Mouse (Mus musculus): ENCODE measurements around the gene Eif2d. TPM values are rescaled to one million over a fixed set of nuclear protein-coding genes. Genes with fewer than 3 reads are reported as not detected.
A peak's percentile ranks its signal among the peaks of the same experiment; 100 is the strongest.

The Eif2d gene
- polyA plus RNA-seq, 1 experiment from 2014 or later, result 54.1 TPM

GRCm38 (mm10) chr1:131211655-131212054, 58.7 kb downstream of the Eif2d start:
- no peaks in the 10 kb centered on the region for H3K36me3 ChIP-seq
- H3K27me3 ChIP-seq (replicated peaks), result no peaks in the 10 kb centered on the region
- 84% methylated on average over 1 of the region's 1 CpGs for WGBS
- H3K4me1 ChIP-seq, result no peaks in the 10 kb centered on the region
- H3K27ac ChIP-seq, result no peak overlapping the region
- no peak overlapping the region for H3K9ac ChIP-seq
- H3K4me2 ChIP-seq (replicated peaks), result no peak overlapping the region
- H3K9me3 ChIP-seq, result no peaks in the 10 kb centered on the region
- no peak overlapping the region for H3K4me3 ChIP-seq
- ATAC-seq (ENCODE audit: low FRiP score, low read depth), result no peak

- Histone ChIP-seq H3K9ac (no peak overlapping the region), H3K9me3 (no peaks in the 10 kb centered on the region), H3K27ac (no peak overlapping the region), H3K27me3 (replicated peaks) (no peaks in the 10 kb centered on the region), H3K4me2 (replicated peaks) (no peak overlapping the region), H3K4me3 (no peak overlapping the region), H3K4me1 (no peaks in the 10 kb centered on the region), H3K36me3 (no peaks in the 10 kb centered on the region)
- WGBS, result 79% methylated on average over 5 of the region's 5 CpGs
- ATAC-seq (ENCODE audit: low FRiP score, low read depth), result no peak
Observed at GRCm38 (mm10) chr1:131212956-131213355, 60.0 kb downstream of the Eif2d start.

DNA sequence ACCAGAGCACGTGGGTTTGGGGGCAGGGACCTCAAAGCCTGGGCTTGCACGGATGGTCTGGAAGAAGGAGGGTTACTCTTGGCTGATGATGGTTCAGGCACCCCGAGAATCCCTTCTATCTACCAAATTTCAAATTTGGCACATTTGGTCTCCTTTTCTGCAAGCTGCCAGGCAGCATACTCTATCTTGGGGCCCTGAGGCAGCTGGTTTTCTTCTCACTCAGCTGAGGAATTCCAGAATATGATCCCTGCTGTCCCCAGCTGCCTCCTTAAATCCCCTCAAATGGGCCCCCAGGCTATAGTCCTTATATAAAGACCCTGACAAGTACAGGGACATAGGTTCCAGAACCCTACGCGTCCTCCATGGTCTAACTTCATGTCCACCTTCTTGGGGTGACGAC, 60.4 kb downstream of the Eif2d start:
- Histone ChIP-seq H3K9me3 (no peaks in the 10 kb centered on the region), H3K36me3 (no peaks in the 10 kb centered on the region), H3K27me3 (replicated peaks) (no peaks in the 10 kb centered on the region), H3K4me3 (no peak overlapping the region), H3K4me1 (no peaks in the 10 kb centered on the region), H3K4me2 (replicated peaks) (no peak overlapping the region), H3K9ac (no peak overlapping the region), H3K27ac (no peak overlapping the region)
- no peak for ATAC-seq (ENCODE audit: low FRiP score, low read depth)
- 82% methylated on average over 6 of the region's 6 CpGs for WGBS

- H3K4me3 ChIP-seq, result no peak overlapping the region
- H3K9ac ChIP-seq, result no peak overlapping the region
- no peaks in the 10 kb centered on the region for H3K27me3 ChIP-seq (replicated peaks)
- H3K27ac ChIP-seq, result no peak overlapping the region
- 90% methylated on average over 11 of the region's 11 CpGs for WGBS
- ATAC-seq (ENCODE audit: low FRiP score, low read depth), result no peak
- no peak overlapping the region for H3K4me2 ChIP-seq (replicated peaks)
- no peaks in the 10 kb centered on the region for H3K9me3 ChIP-seq
- H3K36me3 ChIP-seq, result no peaks in the 10 kb centered on the region
- H3K4me1 ChIP-seq, result no peaks in the 10 kb centered on the region
Observed at GRCm38 (mm10) chr1:131218933-131219332, 66.0 kb downstream of the Eif2d start.

DNA sequence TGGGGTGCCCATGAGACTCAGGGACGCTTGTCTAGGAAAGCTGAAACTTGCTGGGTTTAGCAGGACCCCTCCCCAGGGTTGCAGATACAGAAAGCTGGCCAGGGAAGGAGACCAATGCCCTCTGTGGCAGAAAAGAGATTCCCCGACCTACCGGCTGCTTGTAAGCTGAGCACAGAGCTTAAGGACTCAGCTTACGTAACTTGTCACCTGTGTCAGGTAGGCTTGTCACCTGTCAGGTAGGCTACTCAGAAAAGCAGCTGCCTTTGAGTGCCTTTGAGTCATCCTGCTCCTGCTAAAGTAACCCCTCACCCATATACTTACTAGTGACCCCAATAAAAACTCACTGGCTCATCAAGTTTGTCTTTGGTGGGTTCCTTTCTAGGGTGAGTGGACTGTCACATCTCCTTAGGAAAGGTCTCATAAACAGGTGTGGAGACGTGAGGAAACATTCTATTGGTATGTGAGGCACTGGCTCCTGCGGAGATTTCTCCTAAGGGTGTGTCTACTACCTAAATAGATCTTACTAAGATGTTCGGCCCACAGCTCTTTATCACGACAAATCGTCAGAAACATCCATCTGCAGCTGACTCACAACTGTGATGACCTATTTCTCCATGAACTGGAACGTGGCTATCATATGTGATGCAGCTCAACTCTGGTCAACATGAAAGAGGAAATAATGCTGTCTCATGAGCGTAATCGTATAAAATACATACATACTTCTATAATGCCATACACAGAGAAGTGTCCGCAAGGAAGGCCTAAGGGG, 69.0 kb downstream of the Eif2d start:
- no peak for ATAC-seq (ENCODE audit: low FRiP score, low read depth)
- Histone ChIP-seq H3K4me2 (replicated peaks) (no peak overlapping the region), H3K4me1 (no peaks in the 10 kb centered on the region), H3K9me3 (no peaks in the 10 kb centered on the region), H3K9ac (no peak overlapping the region), H3K27me3 (replicated peaks) (no peaks in the 10 kb centered on the region), H3K27ac (no peak overlapping the region), H3K36me3 (no peaks in the 10 kb centered on the region), H3K4me3 (no peak overlapping the region)
- WGBS, result 87% methylated on average over 13 of the region's 13 CpGs

DNA sequence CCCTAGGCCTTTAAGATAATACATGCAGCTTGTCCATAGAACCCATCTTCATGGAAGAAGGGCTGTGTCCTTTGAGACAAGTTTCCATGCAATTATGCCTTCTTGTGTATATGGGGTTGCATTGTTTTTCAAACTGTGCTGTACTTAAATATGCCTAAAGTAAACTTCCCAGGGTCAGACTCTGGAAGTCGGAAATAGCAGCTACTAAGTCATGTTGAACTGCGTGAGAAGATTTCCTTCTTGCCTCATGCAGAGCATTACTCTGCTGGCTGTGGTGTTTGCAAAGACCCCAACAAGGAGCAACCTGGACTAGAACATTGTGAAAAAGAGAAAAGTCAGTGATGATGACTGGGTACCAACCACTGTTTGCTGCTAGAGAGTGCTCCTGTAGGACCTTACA, 70.4 kb downstream of the Eif2d start:
- no peaks in the 10 kb centered on the region for H3K36me3 ChIP-seq
- H3K4me2 ChIP-seq (replicated peaks), result no peak overlapping the region
- no peaks in the 10 kb centered on the region for H3K27me3 ChIP-seq (replicated peaks)
- no peak overlapping the region for H3K27ac ChIP-seq
- H3K4me1 ChIP-seq, result no peaks in the 10 kb centered on the region
- H3K4me3 ChIP-seq, result no peak overlapping the region
- no peak for ATAC-seq (ENCODE audit: low FRiP score, low read depth)
- H3K9ac ChIP-seq, result no peak overlapping the region
- H3K9me3 ChIP-seq, result no peaks in the 10 kb centered on the region
- WGBS, result 94% methylated on average over 2 of the region's 2 CpGs

DNA sequence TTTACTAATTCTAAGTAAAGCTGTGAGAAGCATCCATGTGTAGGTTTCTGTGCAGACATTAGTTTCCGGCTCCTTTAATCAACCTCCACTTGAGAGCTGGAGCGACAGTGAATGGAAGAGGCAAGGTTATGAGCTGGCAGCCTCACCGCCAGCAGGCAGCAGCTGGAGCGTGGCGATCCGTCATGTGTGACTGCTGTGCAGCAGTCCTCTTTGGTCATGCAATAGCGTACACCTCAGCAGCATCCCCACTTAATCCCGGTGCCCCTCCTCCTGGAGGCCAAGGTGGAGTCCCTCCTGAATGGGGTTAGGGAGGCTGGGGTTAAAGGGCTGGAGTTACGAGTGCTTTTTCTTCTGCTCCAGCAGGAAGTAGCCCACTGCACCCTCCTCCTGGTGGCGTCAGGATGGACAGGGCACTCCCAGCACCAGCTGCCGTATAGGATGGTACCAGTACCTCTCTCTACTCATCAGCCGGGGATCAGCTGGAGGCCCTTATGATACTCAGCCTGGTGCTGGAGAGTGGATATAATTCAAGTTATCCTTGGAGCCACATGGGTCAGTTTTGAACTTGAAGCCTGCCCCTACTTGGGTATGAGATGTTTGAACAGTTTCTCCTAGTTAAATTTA, 72.0 kb downstream of the Eif2d start:
- Histone ChIP-seq H3K4me2 (replicated peaks) (no peak overlapping the region), H3K9ac (no peak overlapping the region), H3K9me3 (no peaks in the 10 kb centered on the region), H3K4me3 (no peak overlapping the region), H3K27ac (no peak overlapping the region), H3K4me1 (no peaks in the 10 kb centered on the region), H3K27me3 (replicated peaks) (no peaks in the 10 kb centered on the region), H3K36me3 (no peaks in the 10 kb centered on the region)
- 73% methylated on average over 12 of the region's 12 CpGs for WGBS
- ATAC-seq (ENCODE audit: low FRiP score, low read depth), result 0 out of 2 replicates have a peak, but pooled peaks have one; percentile 33

GRCm38 (mm10) chr1:131228225-131228624, 75.2 kb downstream of the Eif2d start:
- ATAC-seq (ENCODE audit: low FRiP score, low read depth), result no peak
- Histone ChIP-seq H3K27ac (no peak overlapping the region), H3K9ac (no peak overlapping the region), H3K27me3 (replicated peaks) (no peaks in the 10 kb centered on the region), H3K4me1 (no peaks in the 10 kb centered on the region), H3K4me2 (replicated peaks) (no peak overlapping the region), H3K36me3 (no peaks in the 10 kb centered on the region), H3K4me3 (no peak overlapping the region), H3K9me3 (no peaks in the 10 kb centered on the region)
- 72% methylated on average over 7 of the region's 7 CpGs for WGBS

DNA sequence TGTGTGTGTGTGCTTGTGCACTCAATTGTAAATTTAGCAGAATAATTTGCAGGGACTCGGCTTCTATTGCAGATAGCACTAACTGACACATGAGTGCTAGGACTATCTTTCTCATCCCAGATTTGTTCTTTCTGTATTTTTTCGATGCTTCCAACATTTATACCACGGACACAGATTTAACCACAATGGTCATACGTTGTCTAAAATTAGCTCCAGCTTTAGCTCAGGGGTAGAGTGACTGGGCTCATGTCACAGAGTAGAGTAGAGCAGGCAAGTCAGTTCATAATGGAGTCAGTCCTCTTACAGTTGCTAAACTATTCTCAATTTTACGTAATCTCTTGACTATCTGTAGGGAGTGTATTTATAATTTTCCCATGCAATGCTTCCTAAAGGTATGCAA, 75.7 kb downstream of the Eif2d start:
- no peaks in the 10 kb centered on the region for H3K9me3 ChIP-seq
- no peak overlapping the region for H3K4me2 ChIP-seq (replicated peaks)
- WGBS, result 88% methylated on average over 5 of the region's 5 CpGs
- H3K4me1 ChIP-seq, result no peaks in the 10 kb centered on the region
- H3K36me3 ChIP-seq, result no peaks in the 10 kb centered on the region
- no peak overlapping the region for H3K9ac ChIP-seq
- no peaks in the 10 kb centered on the region for H3K27me3 ChIP-seq (replicated peaks)
- no peak for ATAC-seq (ENCODE audit: low FRiP score, low read depth)
- H3K4me3 ChIP-seq, result no peak overlapping the region
- H3K27ac ChIP-seq, result no peak overlapping the region

- Histone ChIP-seq H3K4me3 (no peak overlapping the region), H3K9me3 (no peaks in the 10 kb centered on the region), H3K27me3 (replicated peaks) (no peaks in the 10 kb centered on the region), H3K9ac (no peak overlapping the region), H3K4me1 (no peaks in the 10 kb centered on the region), H3K36me3 (no peaks in the 10 kb centered on the region), H3K27ac (no peak overlapping the region), H3K4me2 (replicated peaks) (no peak overlapping the region)
- WGBS, result 69% methylated on average over 12 of the region's 12 CpGs
- no peak for ATAC-seq (ENCODE audit: low FRiP score, low read depth)
Observed at GRCm38 (mm10) chr1:131233527-131233926, 80.5 kb downstream of the Eif2d start.

DNA sequence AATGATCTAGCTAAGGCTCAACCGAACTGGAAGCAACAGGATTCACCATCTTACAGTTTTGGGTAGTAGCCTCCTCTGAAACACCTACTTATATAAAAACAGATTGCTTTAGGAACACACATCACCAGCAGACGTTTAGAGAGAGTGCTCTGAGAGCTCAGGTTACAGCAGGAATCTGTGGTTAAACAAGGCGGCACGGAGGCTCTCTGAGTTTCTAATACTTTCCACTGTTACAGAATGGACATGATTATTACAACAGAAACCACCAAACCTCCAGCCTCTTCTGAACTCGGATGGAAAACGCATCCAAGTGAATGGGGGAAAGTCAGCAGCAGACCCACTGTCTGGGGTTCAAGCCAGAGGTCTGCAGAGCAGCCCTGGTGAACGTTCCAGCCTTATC, 83.1 kb downstream of the Eif2d start:
- WGBS, result 70% methylated on average over 7 of the region's 7 CpGs
- peaks cover 8% of the 10 kb centered on the region; the same call in 1 of the 2 replicates for H3K4me1 ChIP-seq
- no peak overlapping the region for H3K27ac ChIP-seq
- no peak overlapping the region for H3K9ac ChIP-seq
- H3K27me3 ChIP-seq (replicated peaks), result no peaks in the 10 kb centered on the region
- H3K4me3 ChIP-seq, result no peak overlapping the region
- ATAC-seq (ENCODE audit: low FRiP score, low read depth), result no peak
- no peaks in the 10 kb centered on the region for H3K36me3 ChIP-seq
- no peak overlapping the region for H3K4me2 ChIP-seq (replicated peaks)
- H3K9me3 ChIP-seq, result no peaks in the 10 kb centered on the region

All from neural tube, embryonic 12.5 days (tissue).